8 mouse cellular contexts compared by ENCODE assay signal in the genomic region with DNA sequence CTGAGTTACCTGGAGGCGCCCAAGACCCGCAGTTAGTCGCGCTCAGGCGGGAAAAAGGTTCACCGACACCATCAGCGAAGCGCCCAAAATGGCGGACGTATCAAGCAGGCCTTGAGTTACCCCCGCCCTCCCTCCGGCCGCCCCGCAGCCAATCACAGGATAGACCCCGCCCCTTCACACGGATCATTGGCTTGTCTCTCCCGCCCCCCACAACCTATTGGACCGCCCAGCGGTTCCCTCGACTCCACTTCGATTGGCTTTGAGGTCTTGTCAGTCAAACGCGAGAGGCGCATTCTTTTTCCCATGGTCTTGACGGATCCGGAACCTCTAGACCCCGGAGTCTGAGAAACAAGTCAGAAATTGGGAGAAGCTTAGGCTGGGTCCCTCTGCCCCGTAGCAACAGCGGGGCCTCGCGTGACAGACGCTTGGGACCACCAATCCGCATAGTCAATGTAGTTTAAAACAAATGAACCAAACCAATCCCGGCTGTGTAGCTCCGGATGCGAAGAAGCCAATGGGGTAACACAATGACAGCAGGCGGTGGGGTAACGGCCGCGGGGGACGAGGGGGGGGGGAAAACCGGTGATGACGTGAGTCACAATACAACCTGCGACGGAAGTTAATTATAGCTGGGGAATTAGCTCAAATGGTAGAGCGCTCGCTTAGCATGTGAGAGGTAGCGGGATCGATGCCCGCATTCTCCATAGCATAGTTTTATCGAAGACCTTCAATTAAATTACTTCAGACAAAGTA. TPM values are rescaled to one million over a fixed set of nuclear protein-coding genes. Genes with fewer than 3 reads are reported as not detected.
DNase-seq lines count a peak whose midpoint lies in the region; ATAC-seq and TF ChIP-seq lines count a peak whose summit lies in the region.

A gene (minus strand): TSS at position 118 of the 753 bp plus-strand sequence.

- DNase-seq in CH12.LX (ENCODE audit: extremely low read depth) = peak; percentile 99
- DNase-seq in c-Kit-positive CD71-positive TER-119-negative erythroid progenitor cells, embryonic 14.5 days (ENCODE audit: low read depth) = peak; percentile 99
- DNase-seq in forebrain, embryonic 11.5 days (ENCODE audit: low spot score) = peak; percentile 99
- peak; percentile 99 for DNase-seq in kidney, postnatal 36 days
- DNase-seq in telencephalon, adult 2 months (ENCODE audit: low read depth, low spot score) = peak; percentile 99

- H3K9me3 ChIP-seq in CH12.LX (replicated peaks; ENCODE audit: low read length) = peaks cover 1% of the 10 kb centered on the region
- H3K9me3 ChIP-seq in forebrain, embryonic 11.5 days (ENCODE audit: control insufficient read depth, low read length) = no peaks in the 10 kb centered on the region
- H3K9me3 ChIP-seq in heart, embryonic 16.5 days (replicated peaks; ENCODE audit: control insufficient read depth, low read length) = no peaks in the 10 kb centered on the region
- H3K9me3 ChIP-seq in liver, embryonic 15.5 days (replicated peaks) = no peaks in the 10 kb centered on the region
- H3K9me3 ChIP-seq in neural tube, embryonic 12.5 days = no peaks in the 10 kb centered on the region

- H3K4me2 ChIP-seq in CH12.LX (ENCODE audit: insufficient read depth, low read depth, poor library complexity, severe bottlenecking) = peak within 1 kb of the TSS; percentile 39
- peak within 1 kb of the TSS; percentile 62 for H3K4me2 ChIP-seq in forebrain, embryonic 11.5 days (ENCODE audit: low read depth, low read length, severe bottlenecking)
- peak within 1 kb of the TSS; percentile 85 for H3K4me2 ChIP-seq in heart, embryonic 16.5 days (ENCODE audit: low read depth, low read length)
- peak within 1 kb of the TSS; percentile 80 for H3K4me2 ChIP-seq in liver, embryonic 15.5 days
- H3K4me2 ChIP-seq in neural tube, embryonic 12.5 days (replicated peaks) = peak within 1 kb of the TSS; percentile 91

- peaks cover 0 to 38% of the 10 kb centered on the region in 2 experiments; a peak in 3 of 4 replicates for H3K4me1 ChIP-seq in CH12.LX (ENCODE audit: control insufficient read depth in 1 of 2, insufficient read depth in 2 of 2)
- peaks cover 6% of the 10 kb centered on the region; the same call in 1 of the 2 replicates for H3K4me1 ChIP-seq in forebrain, embryonic 11.5 days (replicated peaks; ENCODE audit: control insufficient read depth, insufficient read depth, low read length)
- peaks cover 34% of the 10 kb centered on the region for H3K4me1 ChIP-seq in heart, embryonic 16.5 days (ENCODE audit: control insufficient read depth, insufficient read depth, low read length)
- H3K4me1 ChIP-seq in liver, embryonic 15.5 days (replicated peaks) = peaks cover 46% of the 10 kb centered on the region
- peaks cover 22% of the 10 kb centered on the region for H3K4me1 ChIP-seq in neural tube, embryonic 12.5 days

- H3K36me3 ChIP-seq in CH12.LX (replicated peaks in 1 of 2; ENCODE audit: control insufficient read depth in 1 of 2, insufficient read depth in 1 of 2, low read length in 1 of 2) = peaks cover 0 to 8% of the 10 kb centered on the region in 2 experiments
- H3K36me3 ChIP-seq in forebrain, embryonic 11.5 days (ENCODE audit: control insufficient read depth, insufficient read depth, low read length) = no peaks in the 10 kb centered on the region
- no peaks in the 10 kb centered on the region for H3K36me3 ChIP-seq in heart, embryonic 16.5 days (ENCODE audit: control insufficient read depth, insufficient read depth)
- H3K36me3 ChIP-seq in liver, embryonic 15.5 days (replicated peaks) = no peaks in the 10 kb centered on the region; the same call in 1 of the 2 replicates
- no peaks in the 10 kb centered on the region for H3K36me3 ChIP-seq in neural tube, embryonic 12.5 days

- in situ Hi-C loops in CH12.LX (cut with MboI; ENCODE audit: low pct_ligation_motif_present, low pct_unique_long_range_greater_than_20kb, low sequenced_read_pairs) = no loop called here

- peak; percentile 97 for ATAC-seq in forebrain, embryonic 11.5 days (replicated peaks; ENCODE audit: low FRiP score)
- peak; percentile 96 for ATAC-seq in heart, embryonic 16.5 days (replicated peaks; ENCODE audit: extremely low read depth, insufficient read depth, low FRiP score)
- peak; percentile 96 for ATAC-seq in liver, embryonic 15.5 days (ENCODE audit: insufficient read depth)
- ATAC-seq in neural tube, embryonic 12.5 days (ENCODE audit: low FRiP score, low read depth) = peak; percentile 97

- peak within 1 kb of the TSS; percentile 74 to 85 (median 81) for H3K4me3 ChIP-seq in CH12.LX (replicated peaks in 1 of 3; ENCODE audit: low read depth in 2 of 3, low read length in 2 of 3, poor library complexity in 1 of 3)
- H3K4me3 ChIP-seq in forebrain, embryonic 11.5 days (ENCODE audit: low read depth, low read length) = peak within 1 kb of the TSS; percentile 96
- H3K4me3 ChIP-seq in heart, embryonic 16.5 days (ENCODE audit: low read length) = peak within 1 kb of the TSS; percentile 76
- peak within 1 kb of the TSS; percentile 91 for H3K4me3 ChIP-seq in liver, embryonic 15.5 days (replicated peaks)
- H3K4me3 ChIP-seq in neural tube, embryonic 12.5 days = peak within 1 kb of the TSS; percentile 94

- peak within 1 kb of the TSS; percentile 72 for H3K27ac ChIP-seq in CH12.LX (ENCODE audit: insufficient read depth, low read depth)
- H3K27ac ChIP-seq in forebrain, embryonic 11.5 days (ENCODE audit: low read depth, low read length) = peak within 1 kb of the TSS; percentile 91
- peak within 1 kb of the TSS; percentile 96 for H3K27ac ChIP-seq in heart, embryonic 16.5 days (ENCODE audit: low read length)
- peak within 1 kb of the TSS; percentile 97 for H3K27ac ChIP-seq in liver, embryonic 15.5 days (replicated peaks)
- H3K27ac ChIP-seq in neural tube, embryonic 12.5 days = peak within 1 kb of the TSS; percentile 83

- no peak for TF ChIP-seq RAD21 in CH12.LX (IDR thresholded peaks at IDR 0.05; ENCODE audit: low read depth, low read length)

- peaks cover 43% of the 10 kb centered on the region for H3K79me2 ChIP-seq in CH12.LX (replicated peaks; ENCODE audit: control insufficient read depth, extremely low read depth, insufficient read depth, poor library complexity, severe bottlenecking)

- TF ChIP-seq EP300 in CH12.LX (IDR thresholded peaks at IDR 0.05; ENCODE audit: low read length) = no peak

- peak within 1 kb of the TSS; percentile 74 for H3K9ac ChIP-seq in CH12.LX (ENCODE audit: insufficient read depth, low read depth)
- peak within 1 kb of the TSS; percentile 88 for H3K9ac ChIP-seq in forebrain, embryonic 11.5 days (ENCODE audit: low read length)
- peak within 1 kb of the TSS; percentile 94 for H3K9ac ChIP-seq in heart, embryonic 16.5 days (ENCODE audit: low read length)
- H3K9ac ChIP-seq in liver, embryonic 15.5 days = peak within 1 kb of the TSS; percentile 94
- peak within 1 kb of the TSS; percentile 91 for H3K9ac ChIP-seq in neural tube, embryonic 12.5 days

- peak; percentile 75 for TF ChIP-seq POLR2A in CH12.LX (IDR thresholded peaks at IDR 0.05; ENCODE audit: low read depth, low read length)

- no peak for TF ChIP-seq CTCF in CH12.LX (conservative IDR thresholded peaks at IDR 0.05 in 1 of 2, IDR thresholded peaks at IDR 0.05 in 1 of 2; ENCODE audit: low read depth in 2 of 2, low read length in 2 of 2)

- dilution Hi-C loops in CH12.LX (cut with MboI; ENCODE audit: extremely low pct_ligation_motif_present, extremely low pct_unique_long_range_greater_than_20kb, low sequenced_read_pairs) = no loop called here

- under 1% methylated on average over 50 of the region's 51 CpGs for WGBS in forebrain, embryonic 11.5 days
- WGBS in heart, embryonic 16.5 days = under 1% methylated on average over 50 of the region's 51 CpGs
- under 1% methylated on average over 50 of the region's 51 CpGs for WGBS in liver, embryonic 15.5 days (ENCODE audit: insufficient replicate concordance)
- under 1% methylated on average over 51 of the region's 51 CpGs for WGBS in neural tube, embryonic 12.5 days

- no peaks in the 10 kb centered on the region for H3K27me3 ChIP-seq in CH12.LX (replicated peaks)
- no peaks in the 10 kb centered on the region for H3K27me3 ChIP-seq in forebrain, embryonic 11.5 days (ENCODE audit: control insufficient read depth, insufficient read depth, low read length)
- H3K27me3 ChIP-seq in heart, embryonic 16.5 days (ENCODE audit: control insufficient read depth, insufficient read depth, low read length) = no peaks in the 10 kb centered on the region
- no peaks in the 10 kb centered on the region for H3K27me3 ChIP-seq in liver, embryonic 15.5 days
- no peaks in the 10 kb centered on the region for H3K27me3 ChIP-seq in neural tube, embryonic 12.5 days (replicated peaks)

TF ChIP-seq in CH12.LX, 34 proteins besides CTCF, POLR2A, EP300 and RAD21 (continues in another document):
- TF ChIP-seq JUND (conservative IDR thresholded peaks at IDR 0.05; ENCODE audit: low read depth, low read length) = no peak
- peak; percentile 48; the same call in 1 of the 2 replicates for TF ChIP-seq KAT2A (IDR thresholded peaks at IDR 0.05; ENCODE audit: insufficient replicate concordance, low read length)
- peak; percentile 81 for TF ChIP-seq MEF2A (IDR thresholded peaks at IDR 0.05; ENCODE audit: borderline replicate concordance, low read depth, low read length)
- 0 out of 2 replicates have a peak, but pooled peaks have one; percentile 17 for TF ChIP-seq UBTF (IDR thresholded peaks at IDR 0.05; ENCODE audit: low read depth, low read length)
- no peak for TF ChIP-seq CHD1 (IDR thresholded peaks at IDR 0.05; ENCODE audit: low read depth, low read length)
- TF ChIP-seq CHD2 (IDR thresholded peaks at IDR 0.05; ENCODE audit: low read length) = peak; percentile 93
- TF ChIP-seq IRF4 (IDR thresholded peaks at IDR 0.05; ENCODE audit: low read depth, low read length) = no peak; the same call in 1 of the 2 replicates
- TF ChIP-seq BHLHE40 (IDR thresholded peaks at IDR 0.05; ENCODE audit: low read depth, low read length) = 0 out of 2 replicates have a peak, but pooled peaks have one; percentile 20
- peak; percentile 54 for TF ChIP-seq NRF1 (IDR thresholded peaks at IDR 0.05; ENCODE audit: low read depth, low read length)
- TF ChIP-seq MYC (IDR thresholded peaks at IDR 0.05; ENCODE audit: low read depth, low read length) = no peak
- no peak for TF ChIP-seq USF2 (conservative IDR thresholded peaks at IDR 0.05; ENCODE audit: low read depth, low read length)
- TF ChIP-seq PAX5 (IDR thresholded peaks at IDR 0.05; ENCODE audit: low read length) = no peak
- peak; percentile 58 for TF ChIP-seq HCFC1 (IDR thresholded peaks at IDR 0.05; ENCODE audit: low read depth, low read length)
- no peak for TF ChIP-seq SMC3 (IDR thresholded peaks at IDR 0.05; ENCODE audit: low read depth, low read length)

RNA-seq across cellular contexts. Expression of the gene that starts here (rescaled TPM):
- 67.0 and 68.5 TPM in 2 replicates for total RNA-seq in CH12.LX (2012; rRNA removed)
- 94.6 and 104 TPM in 2 replicates for total RNA-seq in CH12.LX (2014; rRNA removed)
- 66.2 and 72.3 TPM in 2 replicates for polyA plus RNA-seq in CH12.LX (2012; ENCODE audit: insufficient read length, low read depth)
- 92.3 and 94.1 TPM in 2 replicates for polyA plus RNA-seq in forebrain, embryonic 11.5 days (2014; fragmentation: Nextera tagmentation; extraction: Ambion mirVana)
- polyA plus RNA-seq in heart, embryonic 16.5 days (2015; fragmentation: Nextera tagmentation; extraction: Ambion mirVana) = 52.1 and 53.3 TPM in 2 replicates
- 22.4 and 24.6 TPM in 2 replicates for polyA plus RNA-seq in liver, embryonic 15.5 days (2015; fragmentation: Nextera tagmentation; extraction: Ambion mirVana)
- 70.7 and 74.0 TPM in 2 replicates for polyA plus RNA-seq in neural tube, embryonic 12.5 days (2016; fragmentation: Nextera tagmentation; extraction: Ambion mirVana)

Comparison
In these comparisons a context has a peak if more than half of its experiments do, and no peak if none do; other contexts are left out.
1. Peak in every context shown above with its lines: DNase-seq, ATAC-seq, H3K4me3 ChIP-seq and H3K27ac ChIP-seq.
2. H3K4me2 ChIP-seq: peak in every context shown above with its lines; median percentile 91 in neural tube, embryonic 12.5 days; 85 in heart, embryonic 16.5 days; 80 in liver, embryonic 15.5 days; 62 in forebrain, embryonic 11.5 days; 39 in CH12.LX.